Mouse (Mus musculus): Measurements from ENCODE around the gene Aldh1a2.

GRCm38 (mm10) chr9:71288738-71289137 is 73.1 kb downstream of the Aldh1a2 start:
- TF ChIP-seq MYOG (IDR thresholded peaks at IDR 0.05; ENCODE audit: control insufficient read depth in 1 of 3, insufficient read depth in 1 of 3, insufficient read length in 2 of 3, low read depth in 2 of 3) (no peak), POLR2A (IDR thresholded peaks at IDR 0.05; ENCODE audit: insufficient read length, low read depth) (no peak), SRF (IDR thresholded peaks at IDR 0.05; ENCODE audit: control insufficient read depth, insufficient read length, low read depth) (no peak), TCF3 (IDR thresholded peaks at IDR 0.05; ENCODE audit: insufficient read length, low read depth) (no peak), TCF12 (IDR thresholded peaks at IDR 0.05; ENCODE audit: insufficient read depth, poor library complexity, severe bottlenecking) (no peak)
